Mouse (Mus musculus): ENCODE measurements around the gene Dcaf6. TPM values are rescaled to one million over a fixed set of nuclear protein-coding genes. Genes with fewer than 3 reads are reported as not detected.

Dcaf6 gene
- total RNA-seq, 2 experiments from 2014 or later, result 32.0 to 35.0 TPM

Other genes with a start within 250 kb of the Dcaf6 start
- 10 to 100 TPM; 47.9 to 55.5 TPM for gene Tiprl, start 223.5 kb downstream of the Dcaf6 start, total RNA-seq (2021)
- gene Gpr161, start 164.7 kb downstream of the Dcaf6 start, total RNA-seq (2021), result 1 to 10 TPM in 1 of 2 experiments, under 1 TPM in 1; 0.76 to 1.1 TPM
- 100 to 1,000 TPM; 264 to 303 TPM for gene Mpc2, start 162 bp upstream of the Dcaf6 start, total RNA-seq (2021)
- 1 to 10 TPM; 1.1 to 1.8 TPM for gene Adcy10, start 24.7 kb upstream of the Dcaf6 start, total RNA-seq (2021)
- gene Mpzl1, start 174.1 kb upstream of the Dcaf6 start, total RNA-seq (2021), result 10 to 100 TPM; 22.7 to 30.8 TPM
- 10 to 100 TPM; 12.4 to 20.2 TPM for gene Rcsd1, start 249.3 kb upstream of the Dcaf6 start, total RNA-seq (2021)